Mouse (Mus musculus) urinary bladder, postnatal 14 days (tissue): ENCODE data around the gene Slc15a1.

Source experiments
- DNase-seq: peaks from one replicate; pipeline ENCODE4 v3.0.0; 2021; ENCODE audit warnings: low spot score

Gene Slc15a1

GRCm38 (mm10) chr14:121504781-121505484 lies at the start of gene Slc15a1:
TSS of gene Slc15a1 (minus strand) at chr14:121505252.
- DNase-seq = no peak

- no peak for DNase-seq
These were observed 48.7 kb upstream of the Slc15a1 start for GRCm38 (mm10) chr14:121553785-121554184.

- no peak for DNase-seq
These were observed 47.5 kb upstream of the Slc15a1 start for GRCm38 (mm10) chr14:121552586-121552985.

- no peak for DNase-seq
These were observed 44.8 kb upstream of the Slc15a1 start for GRCm38 (mm10) chr14:121549834-121550233.

GRCm38 (mm10) chr14:121547745-121548144 lies 42.7 kb upstream of the Slc15a1 start:
- no peak for DNase-seq

GRCm38 (mm10) chr14:121546621-121547020 lies 41.6 kb upstream of the Slc15a1 start:
- no peak for DNase-seq

- no peak for DNase-seq
These were observed 40.7 kb upstream of the Slc15a1 start for GRCm38 (mm10) chr14:121545551-121546331.

- no peak for DNase-seq
These were observed 36.2 kb upstream of the Slc15a1 start for GRCm38 (mm10) chr14:121541262-121541661.

GRCm38 (mm10) chr14:121534501-121534900 lies 29.4 kb upstream of the Slc15a1 start:
- no peak for DNase-seq

- DNase-seq = no peak
These were observed 25.8 kb upstream of the Slc15a1 start for GRCm38 (mm10) chr14:121530853-121531252.

GRCm38 (mm10) chr14:121527883-121528282 lies 22.8 kb upstream of the Slc15a1 start:
- DNase-seq = no peak

- DNase-seq = no peak
These were observed 22.1 kb upstream of the Slc15a1 start for GRCm38 (mm10) chr14:121527201-121527600.

GRCm38 (mm10) chr14:121521709-121522108 lies 16.7 kb upstream of the Slc15a1 start:
- DNase-seq = no peak

GRCm38 (mm10) chr14:121516881-121517280 lies 11.8 kb upstream of the Slc15a1 start:
- no peak for DNase-seq

- DNase-seq = no peak
These were observed 3.9 kb upstream of the Slc15a1 start for GRCm38 (mm10) chr14:121508929-121509328.

GRCm38 (mm10) chr14:121506336-121506735 lies 1.3 kb upstream of the Slc15a1 start:
- DNase-seq = no peak

- no peak for DNase-seq
These were observed 421 bp upstream of the Slc15a1 start for GRCm38 (mm10) chr14:121505485-121505860.

GRCm38 (mm10) chr14:121500577-121500976 lies 4.5 kb downstream of the Slc15a1 start:
- no peak for DNase-seq

GRCm38 (mm10) chr14:121499769-121500168 lies 5.3 kb downstream of the Slc15a1 start:
- DNase-seq = no peak

GRCm38 (mm10) chr14:121497800-121498199 lies 7.3 kb downstream of the Slc15a1 start:
- DNase-seq = no peak

- DNase-seq = no peak
These were observed 9.3 kb downstream of the Slc15a1 start for GRCm38 (mm10) chr14:121495741-121496140.

- DNase-seq = no peak
These were observed 9.9 kb downstream of the Slc15a1 start for GRCm38 (mm10) chr14:121495120-121495519.

- no peak for DNase-seq
These were observed 10.8 kb downstream of the Slc15a1 start for GRCm38 (mm10) chr14:121494238-121494637.
